Mouse (Mus musculus): Measurements from ENCODE around the gene Olfr630.
"Not testable (repeated sequence)": the region's sequence is repeated elsewhere in the genome, so short reads cannot be mapped to it uniquely, and the experiment has no call there.

The Olfr630 gene

GRCm38 (mm10) chr7:103757233-103757632 lies at the start of gene Olfr630:
Gene Olfr630, minus strand, starts transcription at chr7:103757333.
- no peak for DNase-seq (ENCODE audit: inconsistent age in 2 of 2, low spot score in 1 of 2)

DNA sequence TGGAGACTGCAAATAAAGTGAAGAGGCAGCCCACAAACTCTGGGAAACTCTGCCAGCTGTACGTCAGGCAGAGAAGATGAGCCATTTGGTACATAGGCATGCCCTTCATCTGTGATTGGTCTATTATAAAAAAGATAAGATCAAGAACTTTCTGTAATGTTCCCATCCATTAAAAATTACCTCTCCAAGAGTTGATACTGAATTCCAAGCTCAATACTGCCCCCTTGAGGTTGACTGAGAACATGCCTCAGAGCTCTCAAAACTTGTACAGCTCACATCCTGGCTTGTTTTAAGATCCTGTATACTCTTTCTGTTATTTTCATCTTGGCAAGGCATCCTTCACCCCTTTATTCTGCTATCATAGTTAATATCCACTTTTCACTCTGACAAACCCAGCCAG lies 49.7 kb upstream of the Olfr630 start:
- DNase-seq (ENCODE audit: inconsistent age in 2 of 2, low spot score in 1 of 2), result peak; percentile 4 to 66

DNA sequence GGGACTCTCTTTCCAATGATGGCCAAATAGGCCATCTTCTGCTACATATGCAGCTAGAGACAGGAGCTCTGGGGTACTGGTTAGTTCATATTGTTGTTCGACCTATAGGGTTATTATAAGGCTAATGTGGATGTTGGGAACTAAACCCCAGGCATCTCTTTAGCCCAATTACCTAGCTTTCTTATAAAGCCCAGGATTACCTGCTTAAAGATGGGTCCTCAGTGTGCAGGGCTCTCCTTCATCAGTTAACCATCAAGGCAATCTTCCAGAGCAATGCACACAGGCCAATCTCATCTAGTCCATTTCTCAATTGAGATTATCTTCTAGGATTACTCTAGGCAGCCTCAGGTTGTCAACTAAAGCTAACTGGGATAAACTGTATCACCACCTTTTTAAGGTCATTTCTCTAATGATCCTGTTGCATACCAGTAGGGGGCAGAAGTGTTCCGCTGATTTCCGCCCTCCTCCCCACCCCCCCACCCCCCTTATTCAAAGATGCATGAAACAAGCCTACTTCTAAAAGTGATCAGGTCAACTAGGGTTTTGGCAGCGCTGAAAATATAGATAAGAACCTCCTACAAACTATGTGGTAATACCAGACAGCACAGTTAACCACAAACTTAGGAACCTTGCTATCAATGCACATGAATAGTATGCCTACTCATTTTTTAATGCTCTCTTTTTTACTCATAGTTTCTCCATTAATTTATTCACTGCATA lies 35.7 kb upstream of the Olfr630 start:
- DNase-seq (ENCODE audit: inconsistent age in 2 of 2, low spot score in 1 of 2), result no peak

- no peak for DNase-seq (ENCODE audit: inconsistent age in 2 of 2, low spot score in 1 of 2)
Observed at GRCm38 (mm10) chr7:103791721-103792120, 34.6 kb upstream of the Olfr630 start, which contains the start of gene Olfr67. Gene Olfr67, minus strand, starts transcription at chr7:103791821.

DNA sequence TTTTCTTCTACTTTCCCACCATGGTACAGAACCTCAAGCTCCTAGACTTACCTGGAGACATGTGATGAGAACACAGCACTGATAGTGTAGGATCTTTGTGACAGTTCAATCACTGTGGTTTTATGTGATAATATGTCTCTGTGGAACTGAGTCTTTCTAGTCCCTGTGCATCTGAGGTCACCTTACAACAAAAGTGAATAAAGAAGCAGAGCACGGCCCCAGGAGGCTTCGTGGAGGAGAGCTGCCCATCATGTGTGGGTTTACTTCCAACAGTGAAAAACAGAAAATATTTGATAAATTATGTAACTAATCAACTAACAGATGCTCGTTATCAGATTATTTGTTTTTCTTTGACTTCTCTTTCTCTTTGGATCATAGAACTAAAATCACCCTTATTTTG lies 22.5 kb upstream of the Olfr630 start, which contains the start of gene Olfr68:
TSS of gene Olfr68 (minus strand) at position 101 of the 400 bp plus-strand sequence.
- DNase-seq (ENCODE audit: inconsistent age in 2 of 2, low spot score in 1 of 2), result no peak

DNA sequence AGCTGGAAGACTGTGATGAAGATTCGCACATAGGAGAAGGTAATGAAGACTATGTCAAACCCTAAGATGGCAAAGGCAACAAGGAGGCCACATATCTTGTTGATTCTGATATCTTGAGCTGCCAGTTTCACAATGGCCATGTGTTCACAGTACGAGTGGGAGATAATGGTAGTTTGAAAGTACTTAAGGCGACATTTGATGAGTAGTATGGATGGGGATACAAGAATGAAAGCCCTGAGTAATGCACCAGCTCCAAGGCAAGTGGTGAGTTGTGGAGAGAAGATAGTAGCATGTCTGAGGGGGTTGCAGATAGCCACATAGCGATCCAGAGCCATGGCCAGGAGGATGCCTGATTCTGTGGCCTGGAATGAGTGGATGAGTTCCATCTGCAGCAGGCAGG lies 20.5 kb upstream of the Olfr630 start:
- DNase-seq (ENCODE audit: inconsistent age in 2 of 2, low spot score in 1 of 2), result not testable (repeated sequence)

DNA sequence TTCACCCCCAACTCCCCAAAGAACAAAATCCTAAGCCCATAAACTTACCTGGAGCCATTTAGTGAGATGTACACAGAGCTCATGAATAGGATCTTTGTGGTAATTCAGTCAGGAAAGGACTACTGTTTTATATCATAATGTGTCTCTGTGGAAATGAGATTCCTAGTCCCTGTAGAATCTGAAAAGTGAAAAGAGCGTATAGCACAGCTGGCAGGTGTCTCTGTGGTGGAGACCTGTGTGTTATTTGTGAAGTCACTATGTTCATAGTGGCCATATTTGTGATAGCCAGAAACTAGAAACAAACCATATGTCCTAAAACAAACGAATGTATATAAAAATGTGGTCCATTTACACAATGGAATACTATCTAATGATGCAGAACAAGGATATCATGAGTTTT lies 14.4 kb upstream of the Olfr630 start, which contains the start of gene Olfr69:
TSS of gene Olfr69 (minus strand) at position 101 of the 400 bp plus-strand sequence.
- no peak for DNase-seq (ENCODE audit: inconsistent age in 2 of 2, low spot score in 1 of 2)

DNA sequence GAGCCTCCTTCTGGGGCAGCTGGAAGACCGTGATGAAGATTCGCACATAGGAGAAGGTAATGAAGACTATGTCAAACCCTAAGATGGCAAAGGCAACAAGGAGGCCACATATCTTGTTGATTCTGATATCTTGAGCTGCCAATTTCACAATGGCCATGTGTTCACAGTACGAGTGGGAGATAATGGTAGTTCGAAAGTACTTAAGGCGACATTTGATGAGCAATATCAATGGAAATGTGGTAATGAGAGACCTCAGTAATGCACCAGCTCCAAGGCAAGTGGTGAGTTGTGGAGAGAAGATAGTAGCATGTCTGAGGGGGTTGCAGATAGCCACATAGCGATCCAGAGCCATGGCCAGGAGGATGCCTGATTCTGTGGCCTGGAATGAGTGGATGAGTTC lies 10.6 kb upstream of the Olfr630 start:
- not testable (repeated sequence) for DNase-seq (ENCODE audit: inconsistent age in 2 of 2, low spot score in 1 of 2)

- DNase-seq (ENCODE audit: inconsistent age in 2 of 2, low spot score in 1 of 2), result not testable (repeated sequence)
Observed at GRCm38 (mm10) chr7:103762212-103762611, 5.1 kb upstream of the Olfr630 start.

GRCm38 (mm10) chr7:103744843-103745242 lies 12.3 kb downstream of the Olfr630 start, which contains the start of gene Olfr629:
Gene Olfr629, minus strand, starts transcription at chr7:103744943.
- no peak for DNase-seq (ENCODE audit: inconsistent age in 2 of 2, low spot score in 1 of 2)

GRCm38 (mm10) chr7:103730074-103730473 lies 27.1 kb downstream of the Olfr630 start, which contains the start of gene Olfr628:
Gene Olfr628, plus strand, starts transcription at chr7:103730374.
- no peak for DNase-seq (ENCODE audit: inconsistent age in 2 of 2, low spot score in 1 of 2)

DNA sequence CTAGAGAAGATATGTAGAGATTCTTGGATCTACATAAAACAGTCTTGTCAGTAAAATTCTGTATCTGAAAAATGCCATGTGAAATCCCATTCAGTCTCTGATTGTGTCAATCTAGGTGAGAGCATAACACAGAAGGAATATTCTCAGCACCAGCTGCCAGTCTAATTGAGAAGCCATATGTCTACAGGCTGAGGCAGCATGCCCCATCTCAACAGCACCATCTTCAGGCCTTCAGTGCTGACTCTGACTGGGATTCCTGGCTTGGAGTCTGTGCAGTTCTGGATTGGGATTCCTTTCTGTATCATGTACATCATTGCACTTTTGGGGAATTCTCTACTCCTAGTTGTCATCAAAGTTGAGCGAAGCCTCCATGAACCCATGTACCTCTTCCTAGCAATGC lies 40.7 kb downstream of the Olfr630 start:
- DNase-seq (ENCODE audit: inconsistent age in 2 of 2, low spot score in 1 of 2), result peak in 1 of 2 experiments; percentile 30

DNA sequence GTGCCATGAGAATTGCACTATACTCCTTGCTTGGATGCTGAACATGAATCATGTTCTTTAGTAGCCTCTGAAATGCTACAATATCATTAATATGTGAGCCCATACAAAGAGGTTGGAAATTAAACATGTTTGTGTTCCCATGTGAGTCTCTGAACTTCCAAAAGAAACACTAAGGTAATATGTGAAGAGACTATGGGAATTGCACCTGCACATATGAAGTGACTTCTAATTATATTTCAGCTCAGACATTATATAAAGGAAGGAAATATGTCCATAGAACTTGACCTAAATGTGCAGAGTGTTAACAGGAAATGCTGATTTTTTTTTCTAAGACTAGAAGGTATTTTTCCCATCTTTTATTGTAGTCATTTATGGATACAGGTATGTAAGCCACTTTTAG lies 42.8 kb downstream of the Olfr630 start, which contains the start of gene Olfr243:
TSS of gene Olfr243 (plus strand) at position 301 of the 400 bp plus-strand sequence.
- DNase-seq (ENCODE audit: inconsistent age in 2 of 2, low spot score in 1 of 2), result no peak

GRCm38 (mm10) chr7:103712024-103712423 lies 45.1 kb downstream of the Olfr630 start:
- DNase-seq (ENCODE audit: inconsistent age in 2 of 2, low spot score in 1 of 2), result peak in 1 of 2 experiments; percentile 23
